Mouse (Mus musculus) pancreas, adult 10 weeks (tissue): ENCODE measurements around the gene Gm10377. TPM values are rescaled to one million over a fixed set of nuclear protein-coding genes. Genes with fewer than 3 reads are reported as not detected.

Experiments used
- polyA plus RNA-seq: library from polyadenylated mRNA; stranded (reverse); fragments of 350-450 nt; fragmentation: Illumina TruSeq; extraction: RNeasy Lipid Tissue Mini Kit (QIAGEN cat#74804); gene quantifications from one replicate; pipeline ENCODE4 v1.2.3, GENCODE M21; 2015; ENCODE audit warnings: low read depth, low replicate concordance; ENCODE audit not compliant: insufficient read depth

Gene Gm10377
- polyA plus RNA-seq = not detected

DNA sequence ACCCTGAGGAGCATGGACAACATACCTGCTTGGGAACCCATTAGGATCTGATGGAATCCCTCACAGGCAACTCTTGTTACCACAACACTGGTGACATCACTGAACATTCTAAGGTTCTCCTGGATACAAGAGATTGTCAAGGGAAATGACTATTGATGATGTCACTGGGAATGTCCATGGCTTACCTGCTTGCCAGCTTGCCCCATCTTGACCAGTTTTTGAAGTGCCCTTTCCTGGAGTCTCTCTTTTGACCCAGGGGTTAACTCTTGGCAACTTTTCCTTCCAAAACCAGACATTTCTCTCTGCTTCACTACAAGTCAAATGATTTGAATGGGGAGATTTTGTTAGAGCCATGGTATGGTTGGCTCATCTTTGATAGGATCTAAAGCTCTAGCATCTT lies at the start of gene Gm10377:
Gm10377 (minus strand) TSS at position 101 of the 400 bp plus-strand sequence.

GRCm38 (mm10) chr14:42768721-42769120 lies 29.1 kb downstream of the Gm10377 start, which contains the start of gene Gm3015:
Gm3015 (minus strand) TSS chr14:42768821.

Other genes with a start within 250 kb of the Gm10377 start
- gene Gm17124, start 198.1 kb downstream of the Gm10377 start, polyA plus RNA-seq = not detected
- not detected for gene Gm3633, start 156.1 kb downstream of the Gm10377 start, polyA plus RNA-seq
- gene Gm10378, start 142.0 kb downstream of the Gm10377 start, polyA plus RNA-seq = not detected
- gene Gm3015, start 29.2 kb downstream of the Gm10377 start, polyA plus RNA-seq = not detected
- gene Gm21977, start 55.5 kb upstream of the Gm10377 start, polyA plus RNA-seq = not detected
- not detected for gene Gm8082, start 195.6 kb upstream of the Gm10377 start, polyA plus RNA-seq
- gene Gm10376, start 217.6 kb upstream of the Gm10377 start, polyA plus RNA-seq = not detected